ENCODE assay signal across 8 mouse cellular contexts in the genomic region with DNA sequence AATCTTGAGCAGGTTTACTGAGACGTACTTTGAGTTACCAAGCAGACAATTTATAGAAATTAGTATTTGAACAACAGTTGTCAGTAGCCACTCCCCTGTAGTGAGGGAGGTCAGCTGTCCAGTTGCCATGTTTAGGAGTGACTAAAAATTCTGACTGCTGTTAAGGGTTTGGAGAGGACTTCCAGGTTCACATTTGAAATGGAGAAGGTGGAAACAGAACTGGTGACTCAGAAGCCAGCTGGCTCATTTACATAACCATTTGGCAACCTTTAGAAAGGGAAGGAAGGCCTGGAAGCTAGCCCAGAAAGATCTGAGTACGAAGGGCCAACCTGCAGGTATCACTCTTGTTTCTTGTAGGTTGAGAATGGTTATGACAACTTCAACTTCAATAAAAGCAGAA.
DNase-seq lines count a peak whose midpoint lies in the region; ATAC-seq and TF ChIP-seq lines count a peak whose summit lies in the region.

No protein-coding gene starts in this region.

- H3K79me2 ChIP-seq in heart, adult 2 months (replicated peaks; ENCODE audit: control insufficient read depth, insufficient read depth, low read length): no peaks in the 10 kb centered on the region

- WGBS in heart, adult 2 months: 30% methylated on average over 2 of the region's 2 CpGs
- WGBS in heart, embryonic 11.5 days (ENCODE audit: insufficient replicate concordance): 81% methylated on average over 2 of the region's 2 CpGs

- H3K27ac ChIP-seq in heart, adult 2 months: peak overlapping the region; percentile 2; the same call in 1 of the 2 replicates
- H3K27ac ChIP-seq in heart, embryonic 11.5 days (ENCODE audit: low read depth, low read length): no peak overlapping the region

- no peaks in the 10 kb centered on the region for H3K9me3 ChIP-seq in heart, embryonic 11.5 days (replicated peaks; ENCODE audit: control insufficient read depth, low read length)

- no peaks in the 10 kb centered on the region for H3K27me3 ChIP-seq in heart, adult 2 months (ENCODE audit: control insufficient read depth, insufficient read depth, low read length)
- no peaks in the 10 kb centered on the region for H3K27me3 ChIP-seq in heart, embryonic 11.5 days (ENCODE audit: control insufficient read depth, insufficient read depth, low read length)

- H3K9ac ChIP-seq in heart, adult 2 months (ENCODE audit: low read depth, low read length): no peak overlapping the region
- H3K9ac ChIP-seq in heart, embryonic 11.5 days (ENCODE audit: low read depth, low read length): no peak overlapping the region

- ATAC-seq in heart, embryonic 11.5 days (replicated peaks; ENCODE audit: insufficient number of reproducible peaks, low FRiP score, low TSS enrichment): no peak
- peak; percentile 86 for ATAC-seq in monocyte, adult 5-6 weeks (replicated peaks; ENCODE audit: insufficient number of reproducible peaks, low FRiP score, low TSS enrichment, poor library complexity, severe bottlenecking)

- no peak for TF ChIP-seq POLR2A in heart, adult 2 months (IDR thresholded peaks at IDR 0.05; ENCODE audit: insufficient read depth, low read depth, low read length)

- no peak for TF ChIP-seq EP300 in heart, adult 2 months (IDR thresholded peaks at IDR 0.05; ENCODE audit: insufficient read depth, low read depth, low read length)

- TF ChIP-seq CTCF in heart, adult 2 months (IDR thresholded peaks at IDR 0.05): no peak

- peaks cover 12% of the 10 kb centered on the region for H3K36me3 ChIP-seq in heart, adult 2 months (ENCODE audit: control insufficient read depth, insufficient read depth, low read length)
- H3K36me3 ChIP-seq in heart, embryonic 11.5 days (ENCODE audit: control insufficient read depth, insufficient read depth, low read length): no peaks in the 10 kb centered on the region; the same call in 1 of the 2 replicates

- peaks cover 29% of the 10 kb centered on the region for H3K4me1 ChIP-seq in heart, adult 2 months (ENCODE audit: control insufficient read depth, insufficient read depth, low read length)
- peaks cover 18% of the 10 kb centered on the region for H3K4me1 ChIP-seq in heart, embryonic 11.5 days (ENCODE audit: control insufficient read depth, insufficient read depth, low read length)

- no peak overlapping the region for H3K4me3 ChIP-seq in heart, adult 2 months
- H3K4me3 ChIP-seq in heart, embryonic 11.5 days (ENCODE audit: low read depth, low read length): no peak overlapping the region

- intact Hi-C loops in heart, adult 2 months (cut with DNase I): no loop called here

- DNase-seq in heart, adult 2 months: peak in 1 of 2 experiments; percentile 40
- DNase-seq in NIH3T3 (ENCODE audit: low read depth): peak; percentile 78
- peak; percentile 73 to 92 for DNase-seq in cerebellum, postnatal 36 days
- peak; percentile 82 to 87 for DNase-seq in kidney, postnatal 25 days
- DNase-seq in testis, postnatal 10 days (ENCODE audit: low spot score): no peak
- no peak for DNase-seq in thymus, postnatal 25 days

- no peak overlapping the region for H3K4me2 ChIP-seq in heart, embryonic 11.5 days

Comparison
In these comparisons a context has a peak if more than half of its experiments do, and no peak if none do; other contexts are left out.
1. DNase-seq: peak in NIH3T3 (single experiment), cerebellum, postnatal 36 days (2 of 2) and kidney, postnatal 25 days (2 of 2); none in testis, postnatal 10 days (single experiment) and thymus, postnatal 25 days (single experiment).